Mouse (Mus musculus): ENCODE data around the gene Gm5294. TPM values are rescaled to one million over a fixed set of nuclear protein-coding genes. Genes with fewer than 3 reads are reported as not detected.
A peak's percentile ranks its signal among the peaks of the same experiment; 100 is the strongest.

Gm5294 gene
- polyA plus RNA-seq, 1 experiment from 2014 or later = not detected

- H3K9ac ChIP-seq (replicated peaks; ENCODE audit: low read depth, low read length) = no peak overlapping the region
- no peaks in the 10 kb centered on the region for H3K9me3 ChIP-seq (ENCODE audit: control insufficient read depth, low read depth, low read length)
- peaks cover 2% of the 10 kb centered on the region; the same call in 1 of the 2 replicates for H3K4me1 ChIP-seq (ENCODE audit: control insufficient read depth, insufficient read depth, low read length)
- H3K4me3 ChIP-seq (ENCODE audit: low read depth, low read length) = no peak overlapping the region
- WGBS = 90% methylated on average over 5 of the region's 5 CpGs
- no peaks in the 10 kb centered on the region for H3K27me3 ChIP-seq (ENCODE audit: control insufficient read depth, insufficient read depth, low read length)
- no peaks in the 10 kb centered on the region for H3K36me3 ChIP-seq (ENCODE audit: control insufficient read depth, insufficient read depth, low read length)
- no peak overlapping the region for H3K27ac ChIP-seq (ENCODE audit: low read length)
- ATAC-seq (ENCODE audit: insufficient number of reproducible peaks, insufficient read depth, low FRiP score, low read depth) = no peak
- H3K4me2 ChIP-seq (replicated peaks; ENCODE audit: low read depth, low read length) = no peak overlapping the region
Measured at GRCm38 (mm10) chr5:138851296-138851780, 31.5 kb downstream of the Gm5294 start.

GRCm38 (mm10) chr5:138852151-138852550 is 32.3 kb downstream of the Gm5294 start:
- Histone ChIP-seq H3K27ac (ENCODE audit: low read length) (no peak overlapping the region), H3K27me3 (ENCODE audit: control insufficient read depth, insufficient read depth, low read length) (no peaks in the 10 kb centered on the region), H3K36me3 (ENCODE audit: control insufficient read depth, insufficient read depth, low read length) (no peaks in the 10 kb centered on the region), H3K4me1 (ENCODE audit: control insufficient read depth, insufficient read depth, low read length) (peaks cover 2% of the 10 kb centered on the region; the same call in 1 of the 2 replicates), H3K9me3 (ENCODE audit: control insufficient read depth, low read depth, low read length) (no peaks in the 10 kb centered on the region), H3K9ac (replicated peaks; ENCODE audit: low read depth, low read length) (no peak overlapping the region), H3K4me3 (ENCODE audit: low read depth, low read length) (no peak overlapping the region), H3K4me2 (replicated peaks; ENCODE audit: low read depth, low read length) (no peak overlapping the region)
- 62% methylated on average over 4 of the region's 4 CpGs for WGBS
- ATAC-seq (ENCODE audit: insufficient number of reproducible peaks, insufficient read depth, low FRiP score, low read depth) = no peak

- Histone ChIP-seq H3K4me3 (ENCODE audit: low read depth, low read length) (no peak overlapping the region), H3K4me2 (replicated peaks; ENCODE audit: low read depth, low read length) (no peak overlapping the region), H3K9ac (replicated peaks; ENCODE audit: low read depth, low read length) (no peak overlapping the region), H3K27ac (ENCODE audit: low read length) (no peak overlapping the region), H3K36me3 (ENCODE audit: control insufficient read depth, insufficient read depth, low read length) (no peaks in the 10 kb centered on the region), H3K27me3 (ENCODE audit: control insufficient read depth, insufficient read depth, low read length) (no peaks in the 10 kb centered on the region), H3K9me3 (ENCODE audit: control insufficient read depth, low read depth, low read length) (no peaks in the 10 kb centered on the region), H3K4me1 (ENCODE audit: control insufficient read depth, insufficient read depth, low read length) (peaks cover 5% of the 10 kb centered on the region; the same call in 1 of the 2 replicates)
- ATAC-seq (ENCODE audit: insufficient number of reproducible peaks, insufficient read depth, low FRiP score, low read depth) = no peak
- WGBS = 77% methylated on average over 2 of the region's 2 CpGs
Measured at GRCm38 (mm10) chr5:138853349-138853748, 33.5 kb downstream of the Gm5294 start.

GRCm38 (mm10) chr5:138857010-138857617 is 37.2 kb downstream of the Gm5294 start:
- Histone ChIP-seq H3K36me3 (ENCODE audit: control insufficient read depth, insufficient read depth, low read length) (no peaks in the 10 kb centered on the region), H3K9ac (replicated peaks; ENCODE audit: low read depth, low read length) (no peak overlapping the region), H3K4me2 (replicated peaks; ENCODE audit: low read depth, low read length) (no peak overlapping the region), H3K4me3 (ENCODE audit: low read depth, low read length) (no peak overlapping the region), H3K27ac (ENCODE audit: low read length) (no peak overlapping the region), H3K27me3 (ENCODE audit: control insufficient read depth, insufficient read depth, low read length) (no peaks in the 10 kb centered on the region), H3K9me3 (ENCODE audit: control insufficient read depth, low read depth, low read length) (no peaks in the 10 kb centered on the region), H3K4me1 (ENCODE audit: control insufficient read depth, insufficient read depth, low read length) (0 out of 2 replicates have a peak, but pooled peaks cover 3% of the 10 kb centered on the region)
- ATAC-seq (ENCODE audit: insufficient number of reproducible peaks, insufficient read depth, low FRiP score, low read depth) = no peak; the same call in 1 of the 2 replicates
- 34% methylated on average over 9 of the region's 9 CpGs for WGBS

- Histone ChIP-seq H3K9ac (replicated peaks; ENCODE audit: low read depth, low read length) (no peak overlapping the region), H3K36me3 (ENCODE audit: control insufficient read depth, insufficient read depth, low read length) (no peaks in the 10 kb centered on the region), H3K4me2 (replicated peaks; ENCODE audit: low read depth, low read length) (no peak overlapping the region), H3K27ac (ENCODE audit: low read length) (no peak overlapping the region), H3K4me1 (ENCODE audit: control insufficient read depth, insufficient read depth, low read length) (0 out of 2 replicates have a peak, but pooled peaks cover 3% of the 10 kb centered on the region), H3K4me3 (ENCODE audit: low read depth, low read length) (no peak overlapping the region), H3K9me3 (ENCODE audit: control insufficient read depth, low read depth, low read length) (no peaks in the 10 kb centered on the region), H3K27me3 (ENCODE audit: control insufficient read depth, insufficient read depth, low read length) (no peaks in the 10 kb centered on the region)
- WGBS = 42% methylated on average over 13 of the region's 13 CpGs
- no peak for ATAC-seq (ENCODE audit: insufficient number of reproducible peaks, insufficient read depth, low FRiP score, low read depth)
Measured at GRCm38 (mm10) chr5:138857811-138858251, 38.0 kb downstream of the Gm5294 start.

- no peak overlapping the region for H3K4me2 ChIP-seq (replicated peaks; ENCODE audit: low read depth, low read length)
- no peak overlapping the region for H3K9ac ChIP-seq (replicated peaks; ENCODE audit: low read depth, low read length)
- no peaks in the 10 kb centered on the region for H3K36me3 ChIP-seq (ENCODE audit: control insufficient read depth, insufficient read depth, low read length)
- peaks cover 11% of the 10 kb centered on the region; the same call in 1 of the 2 replicates for H3K4me1 ChIP-seq (ENCODE audit: control insufficient read depth, insufficient read depth, low read length)
- WGBS = 75% methylated on average over 7 of the region's 7 CpGs
- no peaks in the 10 kb centered on the region for H3K27me3 ChIP-seq (ENCODE audit: control insufficient read depth, insufficient read depth, low read length)
- H3K9me3 ChIP-seq (ENCODE audit: control insufficient read depth, low read depth, low read length) = no peaks in the 10 kb centered on the region
- peak; percentile 60 for ATAC-seq (ENCODE audit: insufficient number of reproducible peaks, insufficient read depth, low FRiP score, low read depth)
- H3K27ac ChIP-seq (ENCODE audit: low read length) = peak overlapping the region; percentile 73
- H3K4me3 ChIP-seq (ENCODE audit: low read depth, low read length) = no peak overlapping the region
Measured at GRCm38 (mm10) chr5:138863681-138864146, 43.8 kb downstream of the Gm5294 start.

GRCm38 (mm10) chr5:138864166-138864565 is 44.3 kb downstream of the Gm5294 start:
- no peak overlapping the region for H3K4me2 ChIP-seq (replicated peaks; ENCODE audit: low read depth, low read length)
- ATAC-seq (ENCODE audit: insufficient number of reproducible peaks, insufficient read depth, low FRiP score, low read depth) = no peak
- no peak overlapping the region for H3K9ac ChIP-seq (replicated peaks; ENCODE audit: low read depth, low read length)
- peaks cover 11% of the 10 kb centered on the region; the same call in 1 of the 2 replicates for H3K4me1 ChIP-seq (ENCODE audit: control insufficient read depth, insufficient read depth, low read length)
- H3K27me3 ChIP-seq (ENCODE audit: control insufficient read depth, insufficient read depth, low read length) = no peaks in the 10 kb centered on the region
- no peaks in the 10 kb centered on the region for H3K9me3 ChIP-seq (ENCODE audit: control insufficient read depth, low read depth, low read length)
- no peak overlapping the region for H3K4me3 ChIP-seq (ENCODE audit: low read depth, low read length)
- H3K36me3 ChIP-seq (ENCODE audit: control insufficient read depth, insufficient read depth, low read length) = no peaks in the 10 kb centered on the region
- peak overlapping the region; percentile 73 for H3K27ac ChIP-seq (ENCODE audit: low read length)

- peak overlapping the region; percentile 73; the same call in 1 of the 2 replicates for H3K27ac ChIP-seq (ENCODE audit: low read length)
- H3K36me3 ChIP-seq (ENCODE audit: control insufficient read depth, insufficient read depth, low read length) = no peaks in the 10 kb centered on the region
- H3K9ac ChIP-seq (replicated peaks; ENCODE audit: low read depth, low read length) = no peak overlapping the region
- peak; percentile 81 for ATAC-seq (ENCODE audit: insufficient number of reproducible peaks, insufficient read depth, low FRiP score, low read depth)
- 46% methylated on average over 7 of the region's 7 CpGs for WGBS
- peaks cover 11% of the 10 kb centered on the region; the same call in 1 of the 2 replicates for H3K4me1 ChIP-seq (ENCODE audit: control insufficient read depth, insufficient read depth, low read length)
- no peak overlapping the region for H3K4me2 ChIP-seq (replicated peaks; ENCODE audit: low read depth, low read length)
- no peaks in the 10 kb centered on the region for H3K27me3 ChIP-seq (ENCODE audit: control insufficient read depth, insufficient read depth, low read length)
- H3K4me3 ChIP-seq (ENCODE audit: low read depth, low read length) = no peak overlapping the region
- H3K9me3 ChIP-seq (ENCODE audit: control insufficient read depth, low read depth, low read length) = no peaks in the 10 kb centered on the region
Measured at GRCm38 (mm10) chr5:138864880-138865279, 45.0 kb downstream of the Gm5294 start.

All from stomach, embryonic 14.5 days (tissue).